Mouse (Mus musculus) kidney, postnatal 0 days (tissue): ENCODE data around the gene Mpnd. TPM values are rescaled to one million over a fixed set of nuclear protein-coding genes. Genes with fewer than 3 reads are reported as not detected.

Source experiments
- ATAC-seq: fragments of 200-750 bp; cut with Nextera tagmentation; replicated peaks from 2 replicates; pipeline ENCODE4 v1.8.0; 2017; ENCODE audit warnings: low read depth, moderate number of reproducible peaks, moderate TSS enrichment, moderate library complexity; ENCODE audit not compliant: low FRiP score
- DNase-seq: peaks from one replicate; pipeline ENCODE4 v3.0.0-alpha.2; 2016; ENCODE audit warnings: low spot score
- H3K27ac ChIP-seq: fragments of 300-500 bp; sonication (generic); 2 replicates; pipeline ENCODE4 v1.5.1; 2014; ENCODE audit warnings: mild to moderate bottlenecking
- H3K27me3 ChIP-seq: fragments of 300-500 bp; sonication (generic); 2 replicates; pipeline ENCODE4 v1.6.1; 2014; ENCODE audit warnings: low read length, mixed read lengths; ENCODE audit not compliant: insufficient read depth
- H3K36me3 ChIP-seq: fragments of 300-500 bp; sonication (generic); 2 replicates; pipeline ENCODE4 v1.6.1; 2014; ENCODE audit warnings: low read length, mixed read lengths; ENCODE audit not compliant: insufficient read depth
- H3K4me1 ChIP-seq: fragments of 300-500 bp; sonication (generic); replicated peaks from 2 replicates; pipeline ENCODE4 v1.6.1; 2014; ENCODE audit warnings: antibody characterized with exemption, low read length, mixed read lengths; ENCODE audit not compliant: insufficient read depth
- H3K4me2 ChIP-seq: fragments of 300-500 bp; sonication (generic); 2 replicates; pipeline ENCODE4 v1.6.1; 2014; ENCODE audit warnings: mild to moderate bottlenecking, low read length, moderate library complexity, mixed read lengths
- H3K4me3 ChIP-seq: fragments of 300-500 bp; sonication (generic); replicated peaks from 2 replicates; pipeline ENCODE4 v1.5.1; 2014; ENCODE audit warnings: low read depth, low read length
- H3K9ac ChIP-seq: fragments of 300-500 bp; sonication (generic); 2 replicates; pipeline ENCODE4 v1.6.1; 2014; ENCODE audit warnings: low read depth, low read length
- H3K9me3 ChIP-seq: fragments of 300-500 bp; sonication (generic); replicated peaks from 2 replicates; pipeline ENCODE4 v1.6.1; 2016; ENCODE audit warnings: low read length, inconsistent platforms, mixed read lengths
- CTCF ChIP-seq: IDR thresholded peaks from 2 replicates; pipeline ENCODE4 v1.5.1; 2016; ENCODE audit warnings: antibody characterized with exemption, low read depth, mild to moderate bottlenecking, moderate library complexity
- WGBS: fragments of 180-500 bp; shearing (Covaris S2); extraction: QIAGEN DNeasy Blood & Tissue Kit; methylation state at CpG from one replicate; pipeline ENCODE4 v1.1.7; 2014; 5-methylcytosine and 5-hydroxymethylcytosine counted together
- polyA plus RNA-seq: library from polyadenylated mRNA; unstranded; fragments of >200 nt; fragmentation: Nextera tagmentation; extraction: Ambion mirVana; gene quantifications from 2 replicates; pipeline ENCODE4 v1.2.1, GENCODE M21; 2015

Mpnd gene
- polyA plus RNA-seq, 1 experiment from 2014 or later = 83.9 TPM

DNA sequence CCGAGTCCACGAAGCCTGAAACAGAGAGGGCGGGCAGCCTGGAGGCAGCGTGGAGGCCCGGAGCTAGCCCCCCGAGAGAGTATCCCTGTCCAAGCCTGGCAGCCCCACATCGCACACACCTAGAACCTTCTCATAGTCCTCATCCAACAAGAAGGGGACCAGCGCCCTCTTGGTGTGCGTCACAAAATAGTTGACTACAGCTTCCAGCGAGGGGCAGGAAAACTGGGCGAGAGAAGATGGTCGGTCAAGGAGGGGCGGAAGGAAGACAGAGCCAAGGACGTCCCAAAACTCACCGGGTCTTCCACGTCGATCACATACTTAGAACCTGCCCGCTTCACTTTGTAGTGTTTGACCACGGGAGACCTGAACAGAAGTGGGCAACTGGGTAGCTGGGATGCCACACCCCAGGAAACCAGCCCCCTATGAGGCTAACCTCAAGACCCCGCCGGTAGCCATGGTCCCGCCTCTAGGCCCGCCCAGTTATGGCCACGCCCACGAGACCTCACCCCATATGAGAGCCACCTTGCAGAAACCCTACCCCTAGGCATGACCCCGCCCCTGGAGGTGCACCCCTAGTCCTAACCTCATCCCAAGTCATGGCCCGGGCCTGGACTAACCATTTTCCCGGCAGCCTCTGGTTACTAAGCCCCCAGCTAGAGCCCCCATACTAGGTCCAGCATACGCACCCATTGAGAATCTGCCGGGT lies 5.6 kb upstream of the Mpnd start:
- Histone ChIP-seq H3K27ac (no peak overlapping the region), H3K4me1 (no peaks in the 10 kb centered on the region), H3K9me3 (no peaks in the 10 kb centered on the region), H3K9ac (no peak overlapping the region), H3K27me3 (no peaks in the 10 kb centered on the region), H3K4me3 (no peak overlapping the region), H3K4me2 (peak overlapping the region; percentile 28), H3K36me3 (no peaks in the 10 kb centered on the region)
- TF ChIP-seq CTCF = peak; percentile 22; the same call in 1 of the 2 replicates
- 18% methylated on average over 30 of the region's 30 CpGs for WGBS
- ATAC-seq (peak; percentile 47), DNase-seq (no peak)

GRCm38 (mm10) chr17:56003000-56003399 lies 2.5 kb upstream of the Mpnd start:
- Histone ChIP-seq H3K27ac (no peak overlapping the region), H3K36me3 (no peaks in the 10 kb centered on the region), H3K27me3 (no peaks in the 10 kb centered on the region), H3K9ac (no peak overlapping the region), H3K9me3 (no peaks in the 10 kb centered on the region), H3K4me3 (no peak overlapping the region), H3K4me2 (no peak overlapping the region), H3K4me1 (peaks cover 3% of the 10 kb centered on the region; the same call in 1 of the 2 replicates)
- ATAC-seq (no peak), DNase-seq (no peak)
- TF ChIP-seq CTCF = no peak
- WGBS = 75% methylated on average over 3 of the region's 3 CpGs

DNA sequence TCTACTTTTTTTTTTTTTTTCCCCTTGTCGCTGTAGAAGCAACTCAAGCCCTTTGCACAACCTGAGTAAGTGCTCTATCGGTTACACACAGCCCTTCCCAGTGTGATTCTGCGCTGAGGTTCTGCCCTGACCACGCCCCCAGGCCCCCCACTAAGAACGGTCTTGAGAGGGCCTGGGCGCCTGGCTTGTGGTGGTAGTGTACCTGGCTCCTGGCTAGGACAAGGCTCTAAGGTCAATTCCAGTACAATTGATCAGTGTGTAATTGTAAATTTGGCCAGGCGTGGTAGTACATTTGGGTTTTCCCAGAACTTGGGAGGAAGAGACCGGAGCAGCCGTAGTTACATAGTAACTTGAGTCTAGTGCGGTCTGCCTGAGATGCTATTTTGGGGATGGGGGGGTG lies 1.4 kb downstream of the Mpnd start:
- no peak overlapping the region for H3K9ac ChIP-seq
- no peaks in the 10 kb centered on the region for H3K36me3 ChIP-seq
- H3K27me3 ChIP-seq = no peaks in the 10 kb centered on the region
- DNase-seq (no peak), ATAC-seq (no peak)
- no peak overlapping the region for H3K4me3 ChIP-seq
- WGBS = 45% methylated on average over 10 of the region's 10 CpGs
- no peak for TF ChIP-seq CTCF
- peak overlapping the region; percentile 99; the same call in 1 of the 2 replicates for H3K4me2 ChIP-seq
- no peaks in the 10 kb centered on the region for H3K9me3 ChIP-seq
- peak overlapping the region; percentile 88; the same call in 1 of the 2 replicates for H3K27ac ChIP-seq
- peaks cover 15% of the 10 kb centered on the region for H3K4me1 ChIP-seq

DNA sequence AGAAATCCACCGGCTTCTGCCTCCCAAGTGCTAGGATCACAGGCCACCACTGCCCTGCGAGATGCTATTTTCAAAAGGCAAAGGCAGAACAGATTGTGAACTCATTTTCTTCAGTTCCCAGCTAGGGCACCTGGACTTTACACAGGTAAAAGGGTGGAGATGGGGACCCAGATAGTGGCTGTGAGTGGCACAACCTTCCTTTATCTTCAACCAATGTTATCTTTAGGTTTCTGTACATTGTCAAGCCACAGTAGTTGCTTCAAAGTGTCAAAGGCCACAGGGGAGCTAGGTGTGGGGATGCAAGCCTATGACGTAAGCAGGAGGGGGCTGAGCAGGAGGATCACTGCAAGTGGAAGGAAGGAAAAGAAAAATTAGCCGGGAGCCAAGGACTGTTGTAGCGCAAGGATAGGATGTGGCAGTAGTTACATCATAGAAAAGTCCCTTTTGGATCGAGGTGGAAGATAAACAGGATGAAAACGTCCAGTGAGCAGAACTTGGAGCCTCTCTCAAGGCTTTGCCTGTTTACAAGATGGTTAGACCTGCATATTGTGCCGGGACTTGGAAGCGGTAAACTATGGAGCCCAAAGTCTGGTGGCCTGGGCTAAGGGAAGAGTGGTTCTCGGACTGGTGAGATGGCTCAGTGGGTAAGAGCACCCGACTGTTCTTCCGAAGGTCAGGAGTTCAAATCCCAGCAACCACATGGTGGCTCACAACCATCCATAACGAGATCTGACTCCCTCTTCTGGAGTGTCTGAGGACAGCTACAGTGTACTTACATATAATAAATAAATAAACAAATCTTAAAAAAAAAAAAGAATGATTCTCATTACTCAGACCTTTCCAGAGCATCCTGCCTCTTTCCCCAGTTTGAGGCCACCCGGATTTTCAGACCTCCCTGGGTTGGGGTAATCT lies 2.2 kb downstream of the Mpnd start:
- H3K27ac ChIP-seq = peak overlapping the region; percentile 88
- H3K9me3 ChIP-seq = no peaks in the 10 kb centered on the region
- WGBS = 26% methylated on average over 13 of the region's 14 CpGs
- peak; percentile 24 for DNase-seq
- H3K4me3 ChIP-seq = peak overlapping the region; percentile 72
- no peaks in the 10 kb centered on the region for H3K27me3 ChIP-seq
- peak; percentile 26; the same call in 1 of the 2 replicates for TF ChIP-seq CTCF
- H3K36me3 ChIP-seq = no peaks in the 10 kb centered on the region
- H3K4me2 ChIP-seq = peak overlapping the region; percentile 99
- peak; percentile 30 for ATAC-seq
- peaks cover 15% of the 10 kb centered on the region for H3K4me1 ChIP-seq
- peak overlapping the region; percentile 28; the same call in 1 of the 2 replicates for H3K9ac ChIP-seq

GRCm38 (mm10) chr17:56008356-56009087 lies 3.0 kb downstream of the Mpnd start:
- ATAC-seq = peak; percentile 92
- peak overlapping the region; percentile 88 for H3K27ac ChIP-seq
- H3K4me1 ChIP-seq = peaks cover 15% of the 10 kb centered on the region
- peak overlapping the region; percentile 69 for H3K9ac ChIP-seq
- H3K4me3 ChIP-seq = peak overlapping the region; percentile 72
- no peaks in the 10 kb centered on the region for H3K27me3 ChIP-seq
- DNase-seq = peak; percentile 99
- peak overlapping the region; percentile 99 for H3K4me2 ChIP-seq
- TF ChIP-seq CTCF = no peak
- WGBS = under 1% methylated on average over 21 of the region's 21 CpGs
- no peaks in the 10 kb centered on the region for H3K36me3 ChIP-seq
- no peaks in the 10 kb centered on the region for H3K9me3 ChIP-seq
